Mouse (Mus musculus) c-Kit-positive CD71-negative TER-119-negative erythroid progenitor cells, embryonic 14.5 days (primary cell): ENCODE results near the gene Boll.
"Not testable (repeated sequence)": the region's sequence is repeated elsewhere in the genome, so short reads cannot be mapped to it uniquely, and the experiment has no call there.

Experiments used
- DNase-seq: peaks from one replicate; pipeline ENCODE4 v3.0.0-alpha.2; 2013; ENCODE audit warnings: low read depth

Gene Boll

GRCm38 (mm10) chr1:55363044-55363565 lies at the start of gene Boll:
TSS of gene Boll (minus strand) at chr1:55363469.
- DNase-seq: peak; percentile 29

- no peak for DNase-seq
Observed at GRCm38 (mm10) chr1:55412569-55412968, 49.3 kb upstream of the Boll start.

- DNase-seq: no peak
Observed at GRCm38 (mm10) chr1:55411079-55411478, 47.8 kb upstream of the Boll start.

GRCm38 (mm10) chr1:55410670-55411069 lies 47.4 kb upstream of the Boll start:
- no peak for DNase-seq

GRCm38 (mm10) chr1:55406531-55407375 lies 43.5 kb upstream of the Boll start:
- DNase-seq: no peak

GRCm38 (mm10) chr1:55406023-55406413 lies 42.7 kb upstream of the Boll start:
- DNase-seq: no peak

- peak; percentile 72 for DNase-seq
Observed at GRCm38 (mm10) chr1:55405272-55406022, 42.2 kb upstream of the Boll start, which contains the start of gene Plcl1. TSS of gene Plcl1 (plus strand) at chr1:55405921.

- DNase-seq: peak; percentile 60
Observed at GRCm38 (mm10) chr1:55404439-55404838, 41.2 kb upstream of the Boll start.

GRCm38 (mm10) chr1:55399891-55400290 lies 36.6 kb upstream of the Boll start:
- DNase-seq: no peak

- DNase-seq: no peak
Observed at GRCm38 (mm10) chr1:55383114-55383773, 20.0 kb upstream of the Boll start.

GRCm38 (mm10) chr1:55380527-55380926 lies 17.3 kb upstream of the Boll start:
- no peak for DNase-seq

GRCm38 (mm10) chr1:55372626-55373025 lies 9.4 kb upstream of the Boll start:
- no peak for DNase-seq

- DNase-seq: peak; percentile 35
Observed at GRCm38 (mm10) chr1:55363586-55363985, 317 bp upstream of the Boll start.

- no peak for DNase-seq
Observed at GRCm38 (mm10) chr1:55362634-55363033, 635 bp downstream of the Boll start.

GRCm38 (mm10) chr1:55351914-55352313 lies 11.4 kb downstream of the Boll start:
- DNase-seq: not testable (repeated sequence)

- DNase-seq: not testable (repeated sequence)
Observed at GRCm38 (mm10) chr1:55325496-55325895, 37.8 kb downstream of the Boll start.

- DNase-seq: no peak
Observed at GRCm38 (mm10) chr1:55301077-55301476, 62.2 kb downstream of the Boll start.

- no peak for DNase-seq
Observed at GRCm38 (mm10) chr1:55279081-55279480, 84.2 kb downstream of the Boll start.

GRCm38 (mm10) chr1:55265447-55265846 lies 97.8 kb downstream of the Boll start:
- no peak for DNase-seq

GRCm38 (mm10) chr1:55264385-55264784 lies 98.9 kb downstream of the Boll start:
- no peak for DNase-seq

- no peak for DNase-seq
Observed at GRCm38 (mm10) chr1:55246374-55246773, 116.9 kb downstream of the Boll start.

GRCm38 (mm10) chr1:55239237-55239636 lies 124.0 kb downstream of the Boll start:
- DNase-seq: peak; percentile 77
